Mouse (Mus musculus) embryonic facial prominence, embryonic 14.5 days (tissue): ENCODE results near the gene Nbea. TPM values are rescaled to one million over a fixed set of nuclear protein-coding genes. Genes with fewer than 3 reads are reported as not detected.

Experiments used
- ATAC-seq: fragments of 200-750 bp; cut with Nextera tagmentation; 2 replicates; pipeline ENCODE4 v1.8.0; 2017; ENCODE audit warnings: low read depth, moderate number of reproducible peaks, moderate TSS enrichment
- DNase-seq: peaks from one replicate; pipeline ENCODE4 v3.0.0-alpha.2; 2015; ENCODE audit warnings: low spot score
- H3K27ac ChIP-seq: fragments of 300-500 bp; sonication (generic); replicated peaks from 2 replicates; pipeline ENCODE4 v1.5.1; 2014; ENCODE audit warnings: low read depth, mild to moderate bottlenecking, low read length, moderate library complexity
- H3K27me3 ChIP-seq: fragments of 300-500 bp; sonication (generic); replicated peaks from 2 replicates; pipeline ENCODE4 v1.6.1; 2014; ENCODE audit warnings: low read length; ENCODE audit not compliant: control insufficient read depth, insufficient read depth
- H3K36me3 ChIP-seq: fragments of 300-500 bp; sonication (generic); 2 replicates; pipeline ENCODE4 v1.6.1; 2014; ENCODE audit warnings: low read length, mixed read lengths; ENCODE audit not compliant: control insufficient read depth, insufficient read depth
- H3K4me1 ChIP-seq: fragments of 300-500 bp; sonication (generic); 2 replicates; pipeline ENCODE4 v1.6.1; 2014; ENCODE audit warnings: antibody characterized with exemption, low read length; ENCODE audit not compliant: control insufficient read depth, insufficient read depth
- H3K4me2 ChIP-seq: fragments of 300-500 bp; sonication (generic); 2 replicates; pipeline ENCODE4 v1.6.1; 2014; ENCODE audit warnings: low read depth, mild to moderate bottlenecking, low read length, moderate library complexity, mixed read lengths
- H3K4me3 ChIP-seq: fragments of 300-500 bp; sonication (generic); 2 replicates; pipeline ENCODE4 v1.5.1; 2014; ENCODE audit warnings: low read depth, mild to moderate bottlenecking, low read length
- H3K9ac ChIP-seq: fragments of 300-500 bp; sonication (generic); 2 replicates; pipeline ENCODE4 v1.6.1; 2014; ENCODE audit warnings: low read depth, mild to moderate bottlenecking, low read length, moderate library complexity, mixed read lengths
- H3K9me3 ChIP-seq: fragments of 300-500 bp; sonication (generic); 2 replicates; pipeline ENCODE4 v1.6.1; 2016; ENCODE audit warnings: low read length; ENCODE audit not compliant: control insufficient read depth
- WGBS: fragments of 180-500 bp; shearing (Covaris S2); extraction: QIAGEN DNeasy Blood & Tissue Kit; methylation state at CpG from one replicate; pipeline ENCODE4 v1.1.7; 2014; 5-methylcytosine and 5-hydroxymethylcytosine counted together
- polyA plus RNA-seq: library from polyadenylated mRNA; unstranded; fragments of >200 nt; fragmentation: Nextera tagmentation; extraction: Ambion mirVana; gene quantifications from 2 replicates; pipeline ENCODE4 v1.2.1, GENCODE M21; 2014

The Nbea gene
- polyA plus RNA-seq, 1 experiment from 2014 or later: 17.9 TPM

GRCm38 (mm10) chr3:55794768-55795167, 388.7 kb downstream of the Nbea start:
- peaks cover 8% of the 10 kb centered on the region; the same call in 1 of the 2 replicates for H3K4me1 ChIP-seq
- DNase-seq (no peak), ATAC-seq (no peak)
- no peaks in the 10 kb centered on the region for H3K9me3 ChIP-seq
- no peak overlapping the region for H3K4me2 ChIP-seq
- H3K9ac ChIP-seq: no peak overlapping the region
- no peak overlapping the region for H3K27ac ChIP-seq
- WGBS: 67% methylated on average over 2 of the region's 2 CpGs
- H3K4me3 ChIP-seq: no peak overlapping the region
- no peaks in the 10 kb centered on the region for H3K36me3 ChIP-seq
- no peaks in the 10 kb centered on the region for H3K27me3 ChIP-seq

- peaks cover 10% of the 10 kb centered on the region; the same call in 1 of the 2 replicates for H3K4me1 ChIP-seq
- no peak overlapping the region for H3K4me3 ChIP-seq
- no peaks in the 10 kb centered on the region for H3K36me3 ChIP-seq
- no peak overlapping the region for H3K9ac ChIP-seq
- H3K4me2 ChIP-seq: no peak overlapping the region
- no peak for ATAC-seq
- DNase-seq: no peak
- H3K9me3 ChIP-seq: no peaks in the 10 kb centered on the region
- no peaks in the 10 kb centered on the region for H3K27me3 ChIP-seq
- 55% methylated on average over 7 of the region's 7 CpGs for whole genome bisulfite sequencing
- no peak overlapping the region for H3K27ac ChIP-seq
Measured at GRCm38 (mm10) chr3:55793842-55794575, 389.5 kb downstream of the Nbea start.

DNA sequence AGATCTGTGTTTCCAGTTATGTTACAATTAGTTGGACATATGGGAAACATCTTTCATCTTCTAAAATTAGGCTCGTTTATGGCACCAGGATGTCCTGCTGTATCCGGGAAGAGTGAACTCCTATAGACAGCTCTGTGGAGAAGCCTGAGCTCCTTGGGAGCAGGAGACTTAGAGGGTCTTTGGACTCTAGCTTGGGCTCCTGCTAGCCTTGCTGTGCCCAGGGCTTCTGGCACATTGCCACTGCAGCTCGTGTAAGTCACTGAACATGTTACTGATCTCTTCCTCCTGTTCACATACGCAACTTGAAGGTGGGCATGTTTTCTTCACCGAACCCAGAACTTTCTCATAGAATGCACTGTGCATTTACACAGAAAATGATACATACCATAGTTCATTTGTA, 391.2 kb downstream of the Nbea start:
- WGBS: 52% methylated on average over 5 of the region's 5 CpGs
- H3K9ac ChIP-seq: no peak overlapping the region
- H3K4me3 ChIP-seq: no peak overlapping the region
- no peaks in the 10 kb centered on the region for H3K36me3 ChIP-seq
- H3K4me2 ChIP-seq: no peak overlapping the region
- no peak for ATAC-seq
- H3K27ac ChIP-seq: no peak overlapping the region
- H3K27me3 ChIP-seq: no peaks in the 10 kb centered on the region
- no peaks in the 10 kb centered on the region for H3K9me3 ChIP-seq
- no peak for DNase-seq
- H3K4me1 ChIP-seq: peaks cover 6% of the 10 kb centered on the region; the same call in 1 of the 2 replicates

- Histone ChIP-seq H3K4me1 (peaks cover 6% of the 10 kb centered on the region; the same call in 1 of the 2 replicates), H3K4me2 (no peak overlapping the region), H3K9ac (no peak overlapping the region), H3K27me3 (0 out of 2 replicates have a peak, but pooled peaks cover 2% of the 10 kb centered on the region), H3K9me3 (no peaks in the 10 kb centered on the region), H3K27ac (no peak overlapping the region), H3K36me3 (no peaks in the 10 kb centered on the region), H3K4me3 (no peak overlapping the region)
- ATAC-seq (no peak), DNase-seq (no peak)
- whole genome bisulfite sequencing: 76% methylated on average over 4 of the region's 4 CpGs
Measured at GRCm38 (mm10) chr3:55790609-55791008, 392.9 kb downstream of the Nbea start.

GRCm38 (mm10) chr3:55789856-55790255, 393.6 kb downstream of the Nbea start:
- ATAC-seq (no peak; the same call in 1 of the 2 replicates), DNase-seq (no peak)
- H3K9ac ChIP-seq: no peak overlapping the region
- WGBS: 46% methylated on average over 2 of the region's 2 CpGs
- peaks cover 6% of the 10 kb centered on the region for H3K27me3 ChIP-seq
- no peaks in the 10 kb centered on the region for H3K36me3 ChIP-seq
- H3K4me2 ChIP-seq: no peak overlapping the region
- H3K27ac ChIP-seq: no peak overlapping the region
- no peak overlapping the region for H3K4me3 ChIP-seq
- H3K4me1 ChIP-seq: peaks cover 6% of the 10 kb centered on the region; the same call in 1 of the 2 replicates
- H3K9me3 ChIP-seq: no peaks in the 10 kb centered on the region

- peak; percentile 72 for DNase-seq
- peaks cover 6% of the 10 kb centered on the region; the same call in 1 of the 2 replicates for H3K4me1 ChIP-seq
- 22% methylated on average over 5 of the region's 5 CpGs for WGBS
- ATAC-seq: no peak
- H3K27ac ChIP-seq: peak overlapping the region; percentile 16; the same call in 1 of the 2 replicates
- no peaks in the 10 kb centered on the region for H3K36me3 ChIP-seq
- H3K9ac ChIP-seq: no peak overlapping the region
- no peaks in the 10 kb centered on the region for H3K9me3 ChIP-seq
- H3K27me3 ChIP-seq: peaks cover 6% of the 10 kb centered on the region
- no peak overlapping the region for H3K4me3 ChIP-seq
- H3K4me2 ChIP-seq: no peak overlapping the region
Measured at GRCm38 (mm10) chr3:55788621-55789201, 394.8 kb downstream of the Nbea start.

DNA sequence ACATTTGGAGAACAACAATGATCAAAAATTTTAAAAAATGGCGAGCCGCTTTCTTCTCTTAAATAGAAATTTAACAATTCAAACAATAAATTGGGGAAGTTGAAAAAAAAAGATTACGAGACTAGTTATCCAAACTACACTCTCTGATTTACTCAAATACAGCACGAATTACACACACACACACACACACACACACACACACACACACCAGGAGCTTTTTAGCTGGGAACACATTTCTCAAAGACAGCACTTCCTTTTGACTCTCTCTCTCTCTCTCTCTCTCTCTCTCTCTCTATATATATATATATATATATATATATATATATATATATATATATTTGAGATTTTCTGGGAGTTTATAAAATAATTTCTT, 395.3 kb downstream of the Nbea start:
- 11% methylated on average over 4 of the region's 4 CpGs for WGBS
- peaks cover 6% of the 10 kb centered on the region for H3K27me3 ChIP-seq
- ATAC-seq: no peak
- H3K36me3 ChIP-seq: no peaks in the 10 kb centered on the region
- H3K4me3 ChIP-seq: peak overlapping the region; percentile 47
- H3K27ac ChIP-seq: peak overlapping the region; percentile 97
- H3K4me2 ChIP-seq: peak overlapping the region; percentile 87
- H3K4me1 ChIP-seq: peaks cover 6% of the 10 kb centered on the region; the same call in 1 of the 2 replicates
- DNase-seq: no peak
- peak overlapping the region; percentile 92 for H3K9ac ChIP-seq
- H3K9me3 ChIP-seq: no peaks in the 10 kb centered on the region

GRCm38 (mm10) chr3:55787487-55788213, 395.9 kb downstream of the Nbea start:
- Histone ChIP-seq H3K4me3 (peak overlapping the region; percentile 47), H3K9me3 (no peaks in the 10 kb centered on the region), H3K9ac (peak overlapping the region; percentile 92), H3K4me2 (peak overlapping the region; percentile 87), H3K36me3 (no peaks in the 10 kb centered on the region), H3K4me1 (peaks cover 6% of the 10 kb centered on the region; the same call in 1 of the 2 replicates), H3K27ac (peak overlapping the region; percentile 97), H3K27me3 (peaks cover 6% of the 10 kb centered on the region)
- ATAC-seq (peak; percentile 64), DNase-seq (peak; percentile 85)
- WGBS: under 1% methylated on average over 50 of the region's 54 CpGs
